Mouse (Mus musculus): ENCODE data around the gene Grm1. TPM values are rescaled to one million over a fixed set of nuclear protein-coding genes. Genes with fewer than 3 reads are reported as not detected.

The Grm1 gene
- polyA plus RNA-seq, 1 experiment = not detected

- Histone ChIP-seq H3K36me3 (ENCODE audit: control insufficient read depth, insufficient read depth, low read length) (no peaks in the 10 kb centered on the region), H3K27me3 (ENCODE audit: control insufficient read depth, insufficient read depth, low read length) (no peaks in the 10 kb centered on the region), H3K27ac (ENCODE audit: insufficient read depth, low read depth, low read length) (no peak overlapping the region), H3K4me3 (ENCODE audit: low read depth, low read length) (no peak overlapping the region), H3K4me1 (ENCODE audit: control insufficient read depth, insufficient read depth, insufficient read length, low read length) (no peaks in the 10 kb centered on the region)
- TF ChIP-seq POLR2A (IDR thresholded peaks at IDR 0.05; ENCODE audit: low read depth, low read length) (no peak), CTCF (IDR thresholded peaks at IDR 0.05; ENCODE audit: extremely low read depth, insufficient read length, insufficient replicate concordance, low read depth, low read length) (no peak)
- 73% methylated on average over 6 of the region's 6 CpGs for WGBS
Measured at GRCm38 (mm10) chr10:10964490-10965150, 117.5 kb downstream of the Grm1 start.

- no peaks in the 10 kb centered on the region for H3K4me1 ChIP-seq (ENCODE audit: control insufficient read depth, insufficient read depth, insufficient read length, low read length)
- WGBS = 84% methylated on average over 3 of the region's 3 CpGs
- no peak overlapping the region for H3K4me3 ChIP-seq (ENCODE audit: low read depth, low read length)
- no peak for TF ChIP-seq POLR2A (IDR thresholded peaks at IDR 0.05; ENCODE audit: low read depth, low read length)
- TF ChIP-seq CTCF (IDR thresholded peaks at IDR 0.05; ENCODE audit: extremely low read depth, insufficient read length, insufficient replicate concordance, low read depth, low read length) = no peak
- H3K27ac ChIP-seq (ENCODE audit: insufficient read depth, low read depth, low read length) = no peak overlapping the region
- H3K36me3 ChIP-seq (ENCODE audit: control insufficient read depth, insufficient read depth, low read length) = no peaks in the 10 kb centered on the region
- no peaks in the 10 kb centered on the region for H3K27me3 ChIP-seq (ENCODE audit: control insufficient read depth, insufficient read depth, low read length)
Measured at GRCm38 (mm10) chr10:10950557-10950956, 131.6 kb downstream of the Grm1 start.

- no peaks in the 10 kb centered on the region for H3K27me3 ChIP-seq (ENCODE audit: control insufficient read depth, insufficient read depth, low read length)
- no peaks in the 10 kb centered on the region for H3K4me1 ChIP-seq (ENCODE audit: control insufficient read depth, insufficient read depth, insufficient read length, low read length)
- H3K36me3 ChIP-seq (ENCODE audit: control insufficient read depth, insufficient read depth, low read length) = no peaks in the 10 kb centered on the region
- WGBS = 81% methylated on average over 3 of the region's 3 CpGs
- no peak overlapping the region for H3K4me3 ChIP-seq (ENCODE audit: low read depth, low read length)
- TF ChIP-seq POLR2A (IDR thresholded peaks at IDR 0.05; ENCODE audit: low read depth, low read length) (no peak), CTCF (IDR thresholded peaks at IDR 0.05; ENCODE audit: extremely low read depth, insufficient read length, insufficient replicate concordance, low read depth, low read length) (no peak)
- H3K27ac ChIP-seq (ENCODE audit: insufficient read depth, low read depth, low read length) = no peak overlapping the region
Measured at GRCm38 (mm10) chr10:10949172-10949571, 133.0 kb downstream of the Grm1 start.

- Histone ChIP-seq H3K4me3 (ENCODE audit: low read depth, low read length) (no peak overlapping the region), H3K27ac (ENCODE audit: insufficient read depth, low read depth, low read length) (no peak overlapping the region), H3K27me3 (ENCODE audit: control insufficient read depth, insufficient read depth, low read length) (no peaks in the 10 kb centered on the region), H3K36me3 (ENCODE audit: control insufficient read depth, insufficient read depth, low read length) (no peaks in the 10 kb centered on the region), H3K4me1 (ENCODE audit: control insufficient read depth, insufficient read depth, insufficient read length, low read length) (no peaks in the 10 kb centered on the region)
- WGBS = 86% methylated on average over 2 of the region's 2 CpGs
- TF ChIP-seq CTCF (IDR thresholded peaks at IDR 0.05; ENCODE audit: extremely low read depth, insufficient read length, insufficient replicate concordance, low read depth, low read length) (no peak), POLR2A (IDR thresholded peaks at IDR 0.05; ENCODE audit: low read depth, low read length) (no peak)
Measured at GRCm38 (mm10) chr10:10947531-10947930, 134.6 kb downstream of the Grm1 start.

- no peak for TF ChIP-seq POLR2A (IDR thresholded peaks at IDR 0.05; ENCODE audit: low read depth, low read length)
- no peak for TF ChIP-seq CTCF (IDR thresholded peaks at IDR 0.05; ENCODE audit: extremely low read depth, insufficient read length, insufficient replicate concordance, low read depth, low read length)
- Histone ChIP-seq H3K4me3 (ENCODE audit: low read depth, low read length) (no peak overlapping the region), H3K27ac (ENCODE audit: insufficient read depth, low read depth, low read length) (no peak overlapping the region), H3K27me3 (ENCODE audit: control insufficient read depth, insufficient read depth, low read length) (no peaks in the 10 kb centered on the region), H3K36me3 (ENCODE audit: control insufficient read depth, insufficient read depth, low read length) (no peaks in the 10 kb centered on the region), H3K4me1 (ENCODE audit: control insufficient read depth, insufficient read depth, insufficient read length, low read length) (no peaks in the 10 kb centered on the region)
- WGBS = 70% methylated on average over 2 of the region's 2 CpGs
Measured at GRCm38 (mm10) chr10:10944003-10944402, 138.2 kb downstream of the Grm1 start.

- Histone ChIP-seq H3K4me1 (ENCODE audit: control insufficient read depth, insufficient read depth, insufficient read length, low read length) (no peaks in the 10 kb centered on the region), H3K27ac (ENCODE audit: insufficient read depth, low read depth, low read length) (no peak overlapping the region), H3K4me3 (ENCODE audit: low read depth, low read length) (no peak overlapping the region), H3K27me3 (ENCODE audit: control insufficient read depth, insufficient read depth, low read length) (no peaks in the 10 kb centered on the region), H3K36me3 (ENCODE audit: control insufficient read depth, insufficient read depth, low read length) (no peaks in the 10 kb centered on the region)
- no peak for TF ChIP-seq POLR2A (IDR thresholded peaks at IDR 0.05; ENCODE audit: low read depth, low read length)
- TF ChIP-seq CTCF (IDR thresholded peaks at IDR 0.05; ENCODE audit: extremely low read depth, insufficient read length, insufficient replicate concordance, low read depth, low read length) = no peak
- WGBS = 78% methylated on average over 6 of the region's 6 CpGs
Measured at GRCm38 (mm10) chr10:10942248-10942647, 139.9 kb downstream of the Grm1 start.

GRCm38 (mm10) chr10:10935806-10936205 is 146.3 kb downstream of the Grm1 start:
- no peaks in the 10 kb centered on the region for H3K4me1 ChIP-seq (ENCODE audit: control insufficient read depth, insufficient read depth, insufficient read length, low read length)
- no peak for TF ChIP-seq CTCF (IDR thresholded peaks at IDR 0.05; ENCODE audit: extremely low read depth, insufficient read length, insufficient replicate concordance, low read depth, low read length)
- TF ChIP-seq POLR2A (IDR thresholded peaks at IDR 0.05; ENCODE audit: low read depth, low read length) = no peak
- H3K36me3 ChIP-seq (ENCODE audit: control insufficient read depth, insufficient read depth, low read length) = no peaks in the 10 kb centered on the region
- 54% methylated on average over 3 of the region's 3 CpGs for WGBS
- no peak overlapping the region for H3K27ac ChIP-seq (ENCODE audit: insufficient read depth, low read depth, low read length)
- H3K27me3 ChIP-seq (ENCODE audit: control insufficient read depth, insufficient read depth, low read length) = no peaks in the 10 kb centered on the region
- no peak overlapping the region for H3K4me3 ChIP-seq (ENCODE audit: low read depth, low read length)
